Mouse (Mus musculus) forebrain, embryonic 11.5 days (tissue): ENCODE measurements at regions not wholly inside any gene's neighbourhood (a gene's known extent, or its start where the extent isn't known, plus 50 kb on each side); places are given as distances from the start of the nearest gene placed in this dataset.

Source experiments
- ATAC-seq: fragments of 200-750 bp; cut with Nextera tagmentation; replicated peaks from 2 replicates; pipeline ENCODE4 v1.8.0; 2017; ENCODE audit warnings: moderate TSS enrichment; ENCODE audit not compliant: low FRiP score
- DNase-seq: peaks from one replicate; pipeline ENCODE4 v3.0.0-alpha.2; 2017; ENCODE audit warnings: low spot score
- H3K27ac ChIP-seq: fragments of 300-500 bp; sonication (generic); 2 replicates; pipeline ENCODE4 v1.5.1; 2014; ENCODE audit warnings: low read depth, low read length
- H3K27me3 ChIP-seq: fragments of 300-500 bp; sonication (generic); 2 replicates; pipeline ENCODE4 v1.6.1; 2014; ENCODE audit warnings: mild to moderate bottlenecking, low read length, mixed read lengths; ENCODE audit not compliant: control insufficient read depth, insufficient read depth
- H3K36me3 ChIP-seq: fragments of 300-500 bp; sonication (generic); 2 replicates; pipeline ENCODE4 v1.6.1; 2014; ENCODE audit warnings: mild to moderate bottlenecking, low read length, moderate library complexity, mixed read lengths; ENCODE audit not compliant: control insufficient read depth, insufficient read depth
- H3K4me1 ChIP-seq: fragments of 300-500 bp; sonication (generic); replicated peaks from 2 replicates; pipeline ENCODE4 v1.6.1; 2014; ENCODE audit warnings: low read length, mixed read lengths; ENCODE audit not compliant: control insufficient read depth, insufficient read depth
- H3K4me2 ChIP-seq: fragments of 300-500 bp; sonication (generic); 2 replicates; pipeline ENCODE4 v1.6.1; 2014; ENCODE audit warnings: low read depth, mild to moderate bottlenecking, low read length, moderate library complexity, mixed read lengths; ENCODE audit not compliant: severe bottlenecking
- H3K4me3 ChIP-seq: fragments of 300-500 bp; sonication (generic); 2 replicates; pipeline ENCODE4 v1.5.1; 2014; ENCODE audit warnings: low read depth, low read length
- H3K9ac ChIP-seq: fragments of 300-500 bp; sonication (generic); 2 replicates; pipeline ENCODE4 v1.6.1; 2014; ENCODE audit warnings: low read length
- H3K9me3 ChIP-seq: fragments of 300-500 bp; sonication (generic); 2 replicates; pipeline ENCODE4 v1.6.1; 2016; ENCODE audit warnings: low read length, mixed read lengths; ENCODE audit not compliant: control insufficient read depth
- WGBS: fragments of 180-500 bp; shearing (Covaris S2); extraction: QIAGEN DNeasy Blood & Tissue Kit; methylation state at CpG from one replicate; pipeline ENCODE4 v1.1.7; 2014; 5-methylcytosine and 5-hydroxymethylcytosine counted together

DNA sequence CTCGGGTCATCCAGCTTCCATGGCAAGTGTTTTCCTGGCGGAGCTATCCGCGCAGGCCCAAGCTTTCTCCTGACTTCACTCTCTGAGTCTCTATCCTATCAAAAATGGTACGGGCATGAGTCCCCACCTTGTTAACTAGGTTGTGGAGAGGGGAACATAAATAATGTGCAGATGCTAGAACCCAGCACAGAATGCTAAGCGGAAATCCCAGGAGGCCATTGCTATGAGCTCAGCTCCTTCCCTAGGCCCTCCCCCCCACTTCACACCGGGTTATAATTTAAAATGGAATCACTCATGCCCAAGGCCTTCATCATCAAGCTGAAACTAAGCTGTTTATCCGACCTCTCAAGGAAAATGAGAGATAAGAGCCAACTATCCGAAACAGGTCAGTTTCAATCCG, 60.4 kb upstream of the Cd83 start:
- Histone ChIP-seq H3K4me3 (no peak overlapping the region), H3K27me3 (no peaks in the 10 kb centered on the region), H3K9me3 (no peaks in the 10 kb centered on the region), H3K27ac (no peak overlapping the region), H3K4me1 (no peaks in the 10 kb centered on the region), H3K36me3 (no peaks in the 10 kb centered on the region), H3K4me2 (no peak overlapping the region), H3K9ac (no peak overlapping the region)
- WGBS: 87% methylated on average over 10 of the region's 10 CpGs
- DNase-seq (no peak), ATAC-seq (no peak)

DNA sequence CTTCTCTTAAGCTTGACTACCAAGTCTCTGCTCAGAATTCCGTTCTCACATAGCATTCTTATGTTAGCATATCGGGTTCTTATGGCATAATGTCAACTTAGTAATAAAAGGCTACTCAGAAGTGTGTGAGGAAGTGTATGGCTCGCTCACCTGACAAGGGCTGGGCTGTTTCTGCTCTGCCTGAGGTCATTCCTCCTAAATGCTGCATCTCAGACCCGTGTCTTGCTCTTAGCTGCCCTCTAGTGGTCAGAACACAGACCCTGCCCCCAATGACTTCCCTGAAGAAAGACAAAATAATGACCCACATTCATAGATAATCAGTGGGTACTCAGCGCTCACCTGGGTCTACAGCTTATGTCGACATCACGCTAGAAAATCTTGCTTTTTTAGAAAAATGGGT, 58.9 kb upstream of the Cd83 start:
- DNase-seq (peak; percentile 78), ATAC-seq (no peak)
- H3K4me3 ChIP-seq: no peak overlapping the region
- 27% methylated on average over 7 of the region's 7 CpGs for WGBS
- no peaks in the 10 kb centered on the region for H3K4me1 ChIP-seq
- H3K27me3 ChIP-seq: no peaks in the 10 kb centered on the region
- H3K9ac ChIP-seq: no peak overlapping the region
- H3K9me3 ChIP-seq: no peaks in the 10 kb centered on the region
- H3K27ac ChIP-seq: no peak overlapping the region
- no peak overlapping the region for H3K4me2 ChIP-seq
- no peaks in the 10 kb centered on the region for H3K36me3 ChIP-seq

DNA sequence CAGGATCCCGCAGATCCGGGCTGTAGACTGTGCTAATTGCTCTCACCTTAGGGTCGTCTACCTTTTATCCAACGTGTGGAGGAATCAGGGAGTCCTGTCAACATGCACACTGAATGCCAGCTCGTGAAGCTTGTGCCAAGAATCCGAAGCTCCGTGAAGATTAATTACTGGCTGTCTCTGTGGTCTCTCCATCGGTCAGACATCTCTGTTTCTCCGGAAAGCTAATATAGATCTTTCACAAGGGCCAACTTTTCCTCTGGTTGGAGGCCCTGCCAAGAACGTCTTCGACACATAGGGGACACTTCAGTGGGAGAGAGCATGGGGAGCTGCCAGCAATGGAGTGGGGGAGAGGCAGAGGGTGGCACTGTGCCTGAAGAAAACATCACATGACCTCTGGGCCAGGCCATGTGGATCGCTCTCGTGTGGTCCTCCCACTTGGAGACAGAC, 57.7 kb upstream of the Cd83 start:
- WGBS: 84% methylated on average over 13 of the region's 13 CpGs
- ATAC-seq (no peak), DNase-seq (no peak)
- no peaks in the 10 kb centered on the region for H3K9me3 ChIP-seq
- H3K27ac ChIP-seq: no peak overlapping the region
- no peaks in the 10 kb centered on the region for H3K36me3 ChIP-seq
- no peak overlapping the region for H3K4me3 ChIP-seq
- H3K4me1 ChIP-seq: no peaks in the 10 kb centered on the region
- H3K4me2 ChIP-seq: no peak overlapping the region
- H3K9ac ChIP-seq: no peak overlapping the region
- H3K27me3 ChIP-seq: no peaks in the 10 kb centered on the region

DNA sequence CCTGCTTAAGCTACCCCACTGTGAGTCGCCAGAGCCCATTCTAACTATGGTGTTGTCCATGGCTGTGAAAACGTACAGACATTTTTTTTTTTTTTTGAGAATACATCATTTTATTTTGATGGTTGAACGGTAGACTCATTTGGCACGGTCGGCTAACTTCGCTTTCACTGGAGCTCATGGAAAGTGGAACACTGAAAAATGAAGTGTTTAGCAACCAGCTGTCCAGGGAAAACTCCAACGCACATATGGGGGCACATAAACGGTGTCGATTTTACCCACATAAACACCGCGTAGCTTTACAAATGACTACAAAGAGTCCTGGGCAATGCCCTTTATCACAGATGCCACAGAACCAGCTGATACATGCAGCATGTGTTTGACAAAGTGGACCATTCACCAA, 55.0 kb upstream of the Cd83 start:
- no peak overlapping the region for H3K9ac ChIP-seq
- H3K27me3 ChIP-seq: no peaks in the 10 kb centered on the region
- no peaks in the 10 kb centered on the region for H3K9me3 ChIP-seq
- H3K27ac ChIP-seq: no peak overlapping the region
- 95% methylated on average over 11 of the region's 11 CpGs for WGBS
- H3K4me3 ChIP-seq: no peak overlapping the region
- DNase-seq (no peak), ATAC-seq (no peak)
- H3K4me1 ChIP-seq: no peaks in the 10 kb centered on the region
- no peak overlapping the region for H3K4me2 ChIP-seq
- no peaks in the 10 kb centered on the region for H3K36me3 ChIP-seq

DNA sequence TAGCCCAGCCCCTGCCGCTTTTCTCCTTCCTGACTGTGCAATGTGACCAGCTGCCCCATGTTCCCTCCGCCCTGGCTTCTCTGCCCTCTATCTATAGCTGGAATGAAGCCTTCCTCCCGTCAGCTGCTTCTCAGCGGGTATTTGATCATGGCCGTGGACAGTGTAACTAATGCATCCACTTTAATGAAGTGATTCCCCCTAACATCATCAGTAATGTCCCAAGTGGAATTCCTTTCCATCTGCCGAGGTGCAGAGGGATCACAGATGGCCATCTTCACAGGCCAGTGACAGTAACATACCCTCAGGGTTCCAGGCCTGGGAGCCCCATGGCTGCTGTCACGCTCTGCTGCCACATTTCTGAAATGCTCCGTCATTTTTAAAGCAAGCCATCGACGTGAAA, 51.5 kb upstream of the Cd83 start:
- Histone ChIP-seq H3K27me3 (no peaks in the 10 kb centered on the region), H3K36me3 (no peaks in the 10 kb centered on the region), H3K27ac (no peak overlapping the region), H3K9ac (no peak overlapping the region), H3K4me2 (no peak overlapping the region), H3K4me3 (no peak overlapping the region), H3K4me1 (no peaks in the 10 kb centered on the region), H3K9me3 (no peaks in the 10 kb centered on the region)
- DNase-seq (no peak), ATAC-seq (no peak)
- WGBS: 84% methylated on average over 10 of the region's 10 CpGs

DNA sequence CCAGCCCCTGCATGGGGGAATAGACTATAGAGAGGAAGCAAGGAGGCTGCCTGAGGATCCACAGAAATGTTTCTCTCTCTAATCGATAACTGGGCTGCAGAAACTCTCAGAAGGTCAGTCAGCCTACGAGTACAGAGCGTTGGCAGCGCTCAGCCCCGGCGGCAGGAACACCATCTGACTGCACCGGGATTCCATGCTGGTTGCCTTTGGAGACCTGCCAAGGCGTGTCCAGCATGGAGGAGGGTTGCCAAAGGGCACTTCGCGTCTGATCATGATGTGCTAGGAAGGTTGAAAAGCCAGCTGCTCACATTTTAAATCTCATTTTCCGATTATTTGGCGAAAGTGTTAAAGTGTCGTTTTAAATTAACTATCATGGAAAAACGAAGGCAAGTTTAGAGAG, 49.9 kb upstream of the Cd83 start:
- no peaks in the 10 kb centered on the region for H3K9me3 ChIP-seq
- H3K27ac ChIP-seq: no peak overlapping the region
- no peak for DNase-seq
- H3K4me1 ChIP-seq: no peaks in the 10 kb centered on the region
- no peaks in the 10 kb centered on the region for H3K27me3 ChIP-seq
- no peaks in the 10 kb centered on the region for H3K36me3 ChIP-seq
- WGBS: 89% methylated on average over 14 of the region's 14 CpGs
- H3K9ac ChIP-seq: no peak overlapping the region
- ATAC-seq: no peak
- no peak overlapping the region for H3K4me2 ChIP-seq
- no peak overlapping the region for H3K4me3 ChIP-seq
